Mouse (Mus musculus) adrenal gland, postnatal 25 days (tissue): ENCODE measurements around the gene Iqck. TPM values are rescaled to one million over a fixed set of nuclear protein-coding genes. Genes with fewer than 3 reads are reported as not detected.

Experiments used
- DNase-seq: peaks from one replicate; pipeline ENCODE4 v3.0.0; 2021; ENCODE audit warnings: mixed read lengths
- long read RNA-seq: library from polyadenylated mRNA; stranded (forward); transcript quantifications from one replicate; pipeline ENCODE4 v2.0.0, GENCODE M21; 2021
- total RNA-seq: library from RNA; stranded (reverse); gene quantifications from 2 replicates; pipeline ENCODE4 v1.2.3, GENCODE M21; 2021

Iqck gene
- total RNA-seq: 18.9 and 21.2 TPM in 2 replicates
- long read RNA-seq, transcript Iqck-201 (9 exons, 1,503 nt): major isoform, 12 of 21 reads
- long read RNA-seq, partial matches to known transcripts: 3 of 21 reads
- long read RNA-seq, other reads (novel, unspliced or antisense): 2 of 21 reads

DNA sequence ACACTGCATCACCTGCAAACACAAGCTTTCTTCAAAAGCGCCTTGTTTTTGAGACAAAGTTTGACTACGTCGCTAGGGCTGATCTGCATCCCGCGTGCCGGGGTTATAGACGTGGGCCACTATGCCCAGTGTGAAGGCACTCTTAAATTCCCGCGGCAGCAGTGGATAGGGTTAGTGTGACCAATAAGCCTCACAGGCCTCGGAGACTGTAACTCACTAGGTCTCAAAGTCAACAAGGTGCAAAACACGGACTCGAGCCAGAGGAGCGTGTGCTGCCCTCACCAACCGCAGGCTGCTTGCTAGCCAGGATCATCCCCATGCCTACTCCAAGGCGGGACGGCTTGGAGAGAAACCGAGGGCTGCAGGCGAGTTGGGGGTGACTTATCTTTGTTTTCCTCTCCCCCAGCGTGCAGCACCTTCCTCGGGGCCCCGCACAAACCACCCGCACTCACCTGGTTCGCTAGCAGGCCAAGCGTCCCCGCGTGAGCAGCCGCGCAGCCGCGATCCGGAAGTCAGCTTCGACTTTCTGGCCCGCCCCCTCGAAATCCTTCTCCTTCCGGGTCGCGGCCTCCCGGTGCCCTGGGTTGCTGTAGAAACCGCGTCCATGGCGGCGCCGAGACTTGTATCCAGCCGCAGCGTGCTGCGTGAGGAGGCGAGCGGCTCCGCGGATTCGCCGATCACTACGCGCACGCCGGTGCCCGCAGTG lies at the start of gene Iqck:
Gene Iqck (plus strand): TSS at position 582 of the 706 bp plus-strand sequence.
- DNase-seq: peak; percentile 95

- DNase-seq: no peak
Observed at GRCm38 (mm10) chr7:118806631-118807411, 48.7 kb upstream of the Iqck start.

- DNase-seq: no peak
Observed at GRCm38 (mm10) chr7:118807899-118808298, 47.7 kb upstream of the Iqck start.

DNA sequence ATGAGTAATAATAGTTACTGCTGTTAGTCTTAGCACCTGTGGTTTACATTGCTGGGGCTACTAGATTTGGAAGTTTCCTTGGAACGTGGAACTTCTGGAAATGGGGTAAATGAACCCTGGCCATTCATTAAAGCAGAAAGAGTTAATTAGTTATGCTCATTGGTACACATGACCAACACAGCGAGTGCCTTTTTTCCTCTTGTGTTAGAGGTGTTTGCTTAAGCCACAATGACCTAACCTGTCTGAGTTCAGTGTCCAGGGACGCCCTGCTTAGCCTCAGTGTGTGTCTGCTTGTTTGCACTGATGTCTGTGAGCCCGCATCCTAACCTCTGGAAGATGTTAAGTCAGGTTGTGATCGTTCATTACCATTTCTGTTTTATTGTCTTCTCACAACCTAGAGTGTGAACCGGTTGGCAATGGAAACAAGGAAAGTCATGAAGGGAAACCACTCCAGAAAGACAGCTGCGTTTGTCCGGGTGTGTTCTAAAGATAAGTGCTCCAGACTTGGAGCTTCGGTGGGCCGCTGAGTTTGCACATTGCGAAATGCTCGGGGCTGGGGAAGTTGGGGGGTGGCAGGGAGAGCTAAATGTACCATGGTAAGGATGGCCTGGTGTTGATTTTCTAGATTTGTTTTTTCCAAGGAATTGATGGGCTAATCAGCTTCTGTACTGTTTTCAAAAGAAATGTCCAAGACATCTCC lies 44.0 kb upstream of the Iqck start:
- DNase-seq: no peak

GRCm38 (mm10) chr7:118813592-118813991 lies 42.0 kb upstream of the Iqck start:
- no peak for DNase-seq

DNA sequence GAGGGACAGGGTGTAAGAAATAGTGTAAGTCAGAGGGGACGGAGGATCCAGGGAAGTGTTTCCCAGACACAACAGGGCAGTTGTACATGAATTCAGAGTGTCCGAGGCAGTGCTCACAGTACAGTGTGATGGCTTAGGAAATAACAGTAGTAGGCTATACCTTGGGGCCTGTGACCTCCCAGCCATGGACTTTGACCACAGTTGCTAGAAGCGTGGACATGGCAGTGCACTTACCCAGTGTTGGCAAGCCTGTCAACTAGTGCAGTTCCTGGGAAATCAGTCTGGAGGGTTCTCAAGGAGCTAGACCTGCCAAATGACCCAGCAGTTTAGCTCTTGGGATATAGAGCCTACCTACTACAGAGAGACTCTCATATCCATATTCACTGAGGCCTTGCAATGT lies 39.3 kb upstream of the Iqck start:
- DNase-seq: no peak

DNA sequence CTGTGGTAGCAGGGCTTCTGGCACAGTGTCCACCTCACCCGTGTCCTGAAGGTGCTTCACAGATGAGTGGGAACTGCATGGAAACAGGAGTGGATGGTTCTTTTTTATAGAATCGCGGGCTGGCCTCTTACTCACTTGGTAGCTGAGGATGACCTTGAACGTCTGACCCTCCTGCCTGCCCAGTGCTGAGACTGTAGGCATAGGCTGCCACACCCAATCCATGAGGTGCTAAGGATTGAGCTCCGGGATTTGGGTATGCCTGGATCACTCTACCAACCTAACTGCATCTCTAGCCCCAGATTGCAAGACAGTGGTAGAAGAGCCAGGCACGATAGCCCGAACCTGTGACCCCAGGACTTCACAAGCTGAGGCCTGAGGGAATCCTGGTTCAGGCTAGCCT lies 37.8 kb upstream of the Iqck start:
- no peak for DNase-seq

GRCm38 (mm10) chr7:118819666-118820065 lies 35.9 kb upstream of the Iqck start:
- no peak for DNase-seq

DNA sequence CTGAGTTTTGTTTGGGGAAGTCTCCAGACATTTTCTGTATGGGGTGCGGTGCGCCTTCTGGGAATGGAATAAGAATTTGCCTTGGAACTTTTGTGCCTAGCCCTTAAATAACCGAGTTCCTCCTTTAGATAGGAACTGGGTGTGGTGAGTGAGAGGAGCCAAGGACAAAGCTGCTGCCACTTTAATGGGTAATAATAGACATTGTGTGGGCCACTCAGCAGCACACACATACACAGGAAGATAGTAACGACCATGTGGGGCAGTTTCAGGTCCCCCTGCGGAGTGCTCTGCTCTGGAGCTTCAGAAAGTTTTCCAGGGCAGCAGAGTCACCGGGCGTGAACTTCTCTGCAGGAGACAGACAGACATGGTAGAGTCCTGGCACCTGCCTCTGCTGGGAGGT lies 34.2 kb upstream of the Iqck start:
- DNase-seq: no peak

- no peak for DNase-seq
Observed at GRCm38 (mm10) chr7:118821887-118822556, 33.5 kb upstream of the Iqck start.

DNA sequence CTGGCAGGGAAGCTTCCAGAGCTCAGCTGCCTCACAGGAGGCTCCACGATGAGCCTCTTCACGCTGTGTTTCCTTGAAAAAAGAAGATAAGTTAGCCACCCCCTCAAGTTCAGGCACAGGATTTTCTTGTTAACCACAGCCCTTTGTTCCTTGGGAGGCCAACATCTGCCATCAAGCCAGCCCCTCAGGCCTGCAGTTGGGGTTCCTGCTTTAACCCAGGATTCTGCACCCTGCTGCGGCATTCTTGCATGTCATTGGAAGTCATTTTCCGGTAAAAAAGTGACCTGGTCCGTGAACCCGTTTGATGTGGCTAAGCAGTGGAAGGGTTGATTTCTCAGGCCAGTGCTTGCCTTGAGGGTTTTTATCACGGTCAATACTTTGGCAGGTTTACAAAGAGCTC lies 31.1 kb upstream of the Iqck start:
- no peak for DNase-seq

DNA sequence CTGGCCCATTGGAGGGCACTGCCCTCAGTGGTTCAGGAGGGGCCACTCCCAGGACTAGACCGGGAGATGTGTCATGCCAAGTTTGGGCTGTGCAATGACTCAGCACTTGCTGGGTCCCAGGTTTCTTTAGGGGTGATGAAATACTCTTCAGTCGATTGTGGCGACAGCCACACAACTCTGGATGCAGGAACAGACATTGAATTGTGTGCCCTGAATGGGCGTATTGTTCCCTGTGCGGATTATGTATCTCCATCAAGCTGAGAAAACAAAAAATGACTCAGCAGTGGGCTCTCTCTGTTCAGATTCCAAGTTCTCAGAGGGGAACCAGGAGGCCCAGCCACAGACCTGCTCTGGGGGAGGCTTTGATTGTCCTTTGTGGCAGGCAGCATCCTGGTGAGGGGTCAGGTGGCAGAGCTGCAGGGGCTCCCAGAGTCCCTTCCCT lies 27.6 kb upstream of the Iqck start:
- peak; percentile 40 for DNase-seq

GRCm38 (mm10) chr7:118837901-118838300 lies 17.7 kb upstream of the Iqck start:
- no peak for DNase-seq

DNA sequence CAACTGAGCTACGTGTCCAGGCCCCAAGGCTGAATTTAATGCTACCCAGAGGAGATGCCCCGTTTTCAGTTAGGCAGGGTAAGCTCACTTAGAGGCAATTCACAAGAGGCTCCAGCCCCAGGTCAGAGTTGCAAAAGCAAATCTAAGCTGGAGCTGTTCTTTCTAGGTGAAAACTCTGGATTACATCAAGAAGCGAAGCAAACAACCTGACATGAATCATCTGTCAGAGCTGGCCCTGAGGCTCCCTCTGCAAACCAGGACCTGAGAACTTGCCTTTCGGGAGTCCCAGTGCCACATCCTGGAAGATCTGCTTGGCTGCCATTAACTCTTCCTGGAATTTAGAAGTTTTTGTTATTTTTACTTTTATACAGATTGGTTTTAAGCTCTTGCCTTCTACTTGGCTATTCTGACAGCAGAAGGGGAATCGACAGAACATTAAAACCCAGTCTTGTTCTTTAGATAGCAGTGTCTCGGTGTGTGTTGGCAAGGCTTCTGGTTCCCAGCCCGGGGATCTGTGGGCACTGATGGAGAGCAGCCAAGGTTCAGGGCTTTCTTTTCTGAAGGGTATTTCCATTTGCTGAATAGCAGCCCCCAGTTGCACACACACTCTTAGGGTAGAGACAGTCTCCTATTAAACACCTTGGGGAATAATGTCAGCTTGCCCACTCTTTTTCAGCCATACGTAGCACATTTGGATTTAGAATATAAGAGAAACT lies 14.4 kb upstream of the Iqck start:
- DNase-seq: no peak

DNA sequence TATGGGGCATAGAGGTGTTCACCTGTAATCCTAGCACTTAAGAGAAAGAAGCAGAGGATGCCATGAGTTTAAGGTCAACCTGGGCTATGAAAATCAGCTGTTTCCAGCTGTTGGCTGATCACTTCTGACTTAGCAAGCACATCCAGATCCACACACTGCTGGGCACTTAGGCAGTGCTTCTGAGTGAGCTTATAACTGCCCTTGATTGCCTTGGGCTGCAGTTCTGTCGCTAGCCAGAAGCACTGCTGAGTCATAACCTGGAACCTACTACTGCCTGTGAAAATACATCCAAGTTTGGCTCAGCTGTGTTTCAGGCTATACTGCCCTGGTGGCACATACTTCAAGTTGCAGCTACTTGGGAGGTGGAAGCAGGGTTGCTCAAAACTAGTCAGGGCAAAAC lies 13.8 kb upstream of the Iqck start:
- DNase-seq: peak; percentile 27

- no peak for DNase-seq
Observed at GRCm38 (mm10) chr7:118842938-118843337, 12.6 kb upstream of the Iqck start.

DNA sequence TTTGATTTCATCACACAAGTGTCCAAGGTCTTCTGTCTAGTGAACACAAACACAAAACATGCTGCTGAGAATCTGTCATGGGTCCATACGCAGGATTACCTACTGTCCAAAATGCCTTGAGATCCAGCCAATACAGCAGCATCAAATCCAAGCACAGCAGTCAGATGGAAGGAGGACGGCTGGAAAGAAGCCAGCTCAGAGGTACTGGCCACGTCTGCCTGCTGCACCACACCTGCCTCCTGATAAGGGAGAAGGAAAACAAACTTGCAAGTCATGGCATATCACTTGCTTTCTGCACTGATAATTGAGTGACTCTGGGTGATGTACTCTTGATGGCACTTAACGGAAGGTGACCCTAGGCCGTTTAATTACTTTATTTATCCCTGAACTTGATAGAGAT lies 10.4 kb upstream of the Iqck start:
- DNase-seq: no peak

DNA sequence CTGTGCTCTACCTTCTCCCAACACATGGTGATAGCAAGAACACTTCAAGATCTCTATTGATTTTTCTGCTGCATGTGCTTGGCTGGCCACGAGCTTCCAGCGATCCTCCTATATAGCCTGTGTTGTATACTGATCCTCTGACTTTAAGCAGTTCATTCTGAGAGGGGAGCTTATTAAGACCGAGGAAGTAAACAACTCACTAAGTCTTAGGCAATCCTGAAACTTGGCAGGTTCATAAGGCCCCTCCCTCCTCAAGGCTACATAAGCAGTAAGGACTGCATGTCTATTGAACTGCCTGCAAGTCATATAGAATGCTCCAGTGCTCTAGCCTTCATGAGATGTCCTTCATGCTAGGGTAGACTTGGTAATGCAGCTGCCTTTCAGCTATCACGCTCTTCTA lies 9.2 kb upstream of the Iqck start:
- no peak for DNase-seq

DNA sequence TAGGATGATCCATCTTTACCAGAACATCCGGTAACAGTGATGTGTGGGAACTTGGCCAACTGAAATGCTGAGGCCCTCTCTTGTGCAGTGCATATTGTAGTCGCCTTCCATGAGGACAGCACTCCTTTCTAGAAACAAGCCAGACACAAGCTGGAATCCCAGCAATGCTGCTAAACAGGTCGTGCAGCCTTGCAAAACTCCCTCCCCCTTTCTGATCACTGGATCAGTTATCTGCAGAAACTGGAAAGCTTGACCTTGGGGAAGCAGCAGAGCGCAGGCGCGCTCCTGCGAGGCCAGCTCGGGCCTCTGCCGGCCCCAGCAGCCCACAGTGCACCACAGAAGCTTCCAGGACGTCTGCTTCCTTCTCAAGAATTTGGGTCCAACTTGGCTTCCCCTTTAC lies 6.8 kb upstream of the Iqck start:
- peak; percentile 54 for DNase-seq

DNA sequence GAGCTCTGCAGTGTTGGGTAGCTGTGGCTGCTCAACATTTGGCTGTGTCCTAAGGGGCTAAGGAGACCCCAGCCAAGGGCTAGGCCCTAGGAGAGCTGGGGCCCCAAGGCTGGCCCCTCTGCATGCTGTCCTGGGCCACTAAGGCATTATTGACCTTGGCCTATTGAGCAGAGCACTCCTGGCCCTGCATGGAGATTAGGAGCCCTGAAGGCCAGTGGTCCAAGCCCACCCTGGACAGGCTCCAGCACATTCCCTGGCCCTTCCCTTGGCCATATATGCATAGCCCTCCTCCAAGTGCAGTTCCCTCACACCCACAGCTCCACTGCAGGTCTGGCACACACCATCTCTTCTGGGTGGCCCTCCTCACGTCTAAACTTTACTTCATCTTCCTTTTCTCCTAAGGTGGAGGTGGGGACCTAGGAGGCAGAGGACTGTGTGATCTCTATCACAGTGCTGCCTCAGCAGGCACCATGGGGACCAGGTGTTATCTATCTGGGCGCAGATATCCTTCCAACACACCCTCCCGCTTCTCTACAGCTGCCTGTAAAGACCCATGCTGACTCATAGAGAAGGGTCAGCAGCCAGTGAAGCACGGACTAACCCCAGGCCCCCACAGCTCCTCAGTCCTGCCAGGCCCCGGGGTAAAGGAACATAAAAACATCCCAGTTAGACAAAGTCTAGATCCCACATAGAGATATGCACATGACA lies 5.9 kb upstream of the Iqck start:
- DNase-seq: no peak
